Mouse (Mus musculus) ES-Bruce4 (cell line): Measurements from ENCODE around the gene Catsperb. TPM values are rescaled to one million over a fixed set of nuclear protein-coding genes. Genes with fewer than 3 reads are reported as not detected.

Source experiments
- H3K27ac ChIP-seq: 2 replicates; pipeline ENCODE4 v1.5.1; 2012; ENCODE audit warnings: low read length, inconsistent platforms; ENCODE audit not compliant: insufficient read depth
- H3K27me3 ChIP-seq: 2 replicates; pipeline ENCODE4 v1.6.1; 2012; ENCODE audit warnings: mild to moderate bottlenecking, low read length, inconsistent platforms; ENCODE audit not compliant: control insufficient read depth, poor library complexity, insufficient read depth, severe bottlenecking
- H3K36me3 ChIP-seq: 2 replicates; pipeline ENCODE4 v1.6.1; 2012; ENCODE audit warnings: inconsistent platforms, mild to moderate bottlenecking, low read length, moderate library complexity; ENCODE audit not compliant: control insufficient read depth, poor library complexity, insufficient read depth, severe bottlenecking
- H3K4me1 ChIP-seq: one replicate; pipeline ENCODE4 v1.8.1; 2011; ENCODE audit warnings: low read length; ENCODE audit not compliant: control insufficient read depth, insufficient read depth
- H3K4me3 ChIP-seq: 2 replicates; pipeline ENCODE4 v1.5.1; 2011; ENCODE audit warnings: low read depth, mild to moderate bottlenecking, low read length
- H3K9ac ChIP-seq: 2 replicates; pipeline ENCODE4 v1.6.1; 2012; ENCODE audit warnings: low read depth, mild to moderate bottlenecking, inconsistent platforms; ENCODE audit not compliant: poor library complexity, severe bottlenecking
- H3K9me3 ChIP-seq: replicated peaks from 2 replicates; pipeline ENCODE4 v1.6.1; 2012; ENCODE audit warnings: mild to moderate bottlenecking, low read length, inconsistent platforms; ENCODE audit not compliant: control insufficient read depth, poor library complexity, insufficient read depth, severe bottlenecking
- CTCF ChIP-seq: IDR thresholded peaks from one replicate; pipeline ENCODE4 v1.8.1; 2011; ENCODE audit warnings: low read depth, low read length
- EP300 ChIP-seq: IDR thresholded peaks from 2 replicates; pipeline ENCODE4 v1.6.1; 2011; ENCODE audit warnings: low read depth, low read length; ENCODE audit not compliant: insufficient read depth
- POLR2A ChIP-seq: IDR thresholded peaks from one replicate; pipeline ENCODE4 v1.8.1; 2011; ENCODE audit warnings: low read length; ENCODE audit not compliant: insufficient read depth
- polyA plus RNA-seq: library from polyadenylated mRNA; stranded (reverse); fragments of >200 nt; gene quantifications from 2 replicates; pipeline ENCODE4 v1.2.4, GENCODE M21; 2011; ENCODE audit warnings: low read depth; ENCODE audit not compliant: missing spikeins, insufficient read depth, insufficient read length

Catsperb gene
- polyA plus RNA-seq, 1 experiment, result not detected

GRCm38 (mm10) chr12:101633137-101633536 lies 228.7 kb downstream of the Catsperb start:
- Histone ChIP-seq H3K9me3 (peaks cover under 1% of the 10 kb centered on the region; the same call in 1 of the 2 replicates), H3K4me1 (no peaks in the 10 kb centered on the region), H3K27me3 (no peaks in the 10 kb centered on the region), H3K4me3 (no peak overlapping the region), H3K36me3 (no peaks in the 10 kb centered on the region), H3K27ac (no peak overlapping the region), H3K9ac (no peak overlapping the region)
- TF ChIP-seq CTCF (no peak), POLR2A (no peak), EP300 (no peak)

DNA sequence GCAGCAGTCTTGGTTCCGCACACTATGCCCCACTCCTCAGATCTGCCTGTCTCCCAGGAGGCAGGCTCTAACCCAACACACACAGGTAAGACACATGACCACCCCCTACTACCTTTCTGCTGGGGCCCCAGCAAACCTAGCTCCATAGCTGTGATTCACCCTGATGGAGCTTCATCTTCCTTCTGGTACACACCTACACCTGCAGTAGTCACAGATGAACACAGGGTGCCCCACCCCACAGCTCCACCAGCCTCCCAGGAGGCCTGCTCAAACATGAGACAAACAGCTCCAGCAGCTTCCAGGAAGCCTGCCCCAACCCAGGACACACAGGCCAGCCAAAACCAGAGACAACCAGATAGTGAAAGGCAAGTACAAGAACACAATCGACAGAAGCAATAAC lies 263.0 kb downstream of the Catsperb start:
- Histone ChIP-seq H3K9me3 (no peaks in the 10 kb centered on the region), H3K4me1 (no peaks in the 10 kb centered on the region), H3K27me3 (no peaks in the 10 kb centered on the region), H3K36me3 (no peaks in the 10 kb centered on the region), H3K4me3 (no peak overlapping the region), H3K9ac (no peak overlapping the region), H3K27ac (no peak overlapping the region)
- TF ChIP-seq EP300, result no peak
- no peak for TF ChIP-seq CTCF
- TF ChIP-seq POLR2A, result no peak
